Mouse (Mus musculus): Measurements from ENCODE around the gene Ak3.

GRCm38 (mm10) chr19:28982617-28983016, 65.1 kb downstream of the Ak3 start:
- no peak for TF ChIP-seq EP300 (IDR thresholded peaks at IDR 0.05)
- no peak for TF ChIP-seq CTCF (IDR thresholded peaks at IDR 0.05)

All from lung, postnatal 0 days (tissue).